Mouse (Mus musculus): ENCODE measurements around the gene Fam71b. TPM values are rescaled to one million over a fixed set of nuclear protein-coding genes. Genes with fewer than 3 reads are reported as not detected.

Fam71b gene
- under 1 TPM in 1 of 2 experiments, not detected in 1; 0.28 TPM for polyA plus RNA-seq (2017; shearing (Covaris generic))

DNA sequence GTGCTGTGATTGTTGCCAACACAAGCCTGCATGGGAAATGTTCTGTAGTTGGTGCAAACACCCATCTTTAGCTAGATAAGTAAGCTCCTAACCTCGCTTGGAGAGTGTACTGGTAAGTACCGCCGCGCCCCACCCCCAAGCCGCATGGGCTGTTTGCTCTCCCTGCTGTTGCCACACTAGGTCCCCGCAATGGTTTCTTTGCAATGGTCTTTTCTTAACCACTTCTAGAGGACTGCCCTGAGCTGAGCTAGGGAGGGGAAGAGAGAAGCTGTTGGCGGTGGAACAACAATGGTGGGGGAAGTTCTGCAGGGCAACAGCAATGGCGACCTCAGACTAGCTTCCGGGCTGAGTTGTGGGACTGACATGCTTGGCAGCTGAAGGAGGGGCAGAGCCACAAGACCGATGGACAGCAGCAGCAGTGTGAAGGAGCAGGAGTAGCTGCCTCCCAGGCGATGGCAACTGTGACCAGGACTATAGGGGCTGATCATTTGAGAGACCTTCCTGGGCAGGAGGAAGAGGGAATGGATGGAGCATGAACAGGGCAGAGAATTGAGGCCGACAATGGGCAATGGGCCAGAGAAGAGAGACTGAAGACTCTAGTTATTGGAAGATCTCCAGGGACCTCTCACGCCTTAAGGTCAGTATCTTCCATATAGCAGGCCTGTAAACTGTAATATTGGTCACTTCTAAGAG, at the start of gene Fam71b:
TSS of gene Fam71b (plus strand) at position 393 of the 693 bp plus-strand sequence.
- ATAC-seq, result no peak

DNA sequence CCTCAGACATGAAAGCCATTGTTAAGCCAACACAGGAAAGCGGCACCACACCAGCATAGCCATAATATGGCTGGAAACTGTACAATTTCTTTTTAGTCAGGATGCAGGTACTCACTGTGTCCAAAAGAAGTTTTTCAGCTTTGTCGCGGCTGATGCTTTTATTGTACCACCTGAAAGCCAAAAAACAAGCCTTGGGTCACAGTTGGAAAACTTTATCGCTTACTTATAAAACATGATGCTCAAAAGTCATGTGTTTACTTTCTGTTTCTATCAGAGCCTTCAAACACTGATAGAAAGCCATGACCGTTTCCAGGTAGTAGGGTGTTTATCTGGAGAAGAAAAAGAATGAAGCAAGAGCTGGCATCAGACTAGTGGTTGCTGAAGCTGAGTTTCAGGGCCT, 48.6 kb upstream of the Fam71b start:
- peak; percentile 5 for ATAC-seq

- peak; percentile 36 for ATAC-seq
Measured at GRCm38 (mm10) chr11:46348416-46348815, 47.9 kb upstream of the Fam71b start.

DNA sequence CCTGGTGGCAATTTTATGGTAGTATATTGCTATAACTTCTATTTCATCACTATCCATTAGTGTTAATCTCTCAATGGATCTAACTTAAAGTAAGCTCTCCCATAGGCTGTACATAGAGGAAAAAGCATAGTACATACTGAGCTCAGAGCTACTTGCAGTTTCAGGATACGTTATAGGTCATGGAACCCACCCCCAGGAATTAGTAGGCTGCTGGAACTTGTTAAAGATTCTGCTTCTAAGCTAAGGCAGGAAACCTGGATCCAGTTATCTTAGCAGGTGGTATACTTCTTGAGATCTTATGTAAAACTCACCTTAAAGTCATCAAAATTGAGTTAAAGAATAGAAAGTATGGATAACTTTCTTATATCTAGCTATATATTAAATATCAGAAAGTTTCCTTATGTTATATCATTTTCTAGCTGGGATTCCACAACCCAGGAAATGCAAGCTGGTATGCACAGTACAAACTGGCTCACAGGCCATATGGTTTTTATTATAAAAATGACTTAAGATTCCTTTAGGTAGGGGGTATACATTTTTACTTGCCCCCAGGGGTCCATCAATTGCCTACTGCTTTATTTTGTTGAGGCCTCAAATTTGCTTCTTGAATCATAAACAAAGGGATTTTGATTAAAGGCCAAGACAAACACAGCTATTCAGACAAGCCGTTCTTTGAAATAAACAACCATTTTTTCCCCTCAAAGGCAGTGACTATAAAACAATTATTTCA, 46.5 kb upstream of the Fam71b start:
- no peak for ATAC-seq

DNA sequence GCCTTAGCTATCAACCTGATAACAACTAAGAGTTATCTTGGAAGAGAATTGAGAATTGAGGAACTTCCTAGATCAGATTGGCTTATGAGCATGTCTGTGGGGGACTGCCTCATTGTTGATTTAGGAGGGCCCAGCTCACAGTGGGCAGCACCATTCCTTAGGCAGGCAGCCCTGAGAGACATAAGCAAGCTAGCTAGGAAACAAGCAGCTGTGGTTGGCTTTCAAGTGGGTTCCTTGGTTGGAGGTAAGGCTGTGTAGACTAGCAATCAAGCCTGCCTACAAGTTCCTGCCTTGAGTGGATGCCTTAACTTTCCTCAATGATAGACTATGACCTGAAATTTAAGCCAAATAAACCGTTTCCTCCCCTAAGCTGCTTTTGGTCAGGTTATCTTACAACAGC, 38.0 kb upstream of the Fam71b start:
- ATAC-seq, result no peak

DNA sequence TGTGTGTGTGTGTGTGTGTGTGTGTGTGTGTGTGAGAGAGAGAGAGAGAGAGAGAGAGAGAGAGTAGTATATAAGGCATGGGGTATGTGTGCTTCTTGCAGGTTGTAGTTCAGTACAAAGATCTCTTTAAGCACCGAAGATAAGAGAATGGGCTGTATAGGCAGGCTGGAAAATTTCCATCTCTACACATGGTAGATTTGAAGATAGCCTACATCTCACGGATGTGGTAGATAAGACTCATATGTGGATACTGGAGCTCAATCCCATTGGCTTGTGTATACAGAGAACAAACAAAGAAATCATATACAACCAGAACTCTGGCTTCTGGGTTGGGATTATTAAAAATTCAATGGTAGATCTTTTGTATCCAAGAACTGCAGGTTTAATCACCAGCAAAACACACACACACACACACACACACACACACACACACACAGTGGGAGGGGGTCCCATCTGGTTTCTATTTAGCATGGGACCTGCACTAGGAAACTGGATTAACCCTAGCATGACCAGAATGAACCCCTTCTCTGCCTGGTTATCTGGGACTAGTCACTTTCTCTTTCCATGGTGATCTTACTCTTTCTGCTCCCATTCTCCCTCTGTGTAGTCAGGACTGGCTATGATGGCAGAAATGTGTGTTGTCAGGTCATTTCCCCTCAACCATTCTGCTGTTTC, 35.2 kb upstream of the Fam71b start:
- ATAC-seq, result peak; percentile 45

- peak; percentile 51 for ATAC-seq
Measured at GRCm38 (mm10) chr11:46362061-46363022, 34.0 kb upstream of the Fam71b start.

GRCm38 (mm10) chr11:46363864-46364263, 32.5 kb upstream of the Fam71b start:
- ATAC-seq, result no peak

DNA sequence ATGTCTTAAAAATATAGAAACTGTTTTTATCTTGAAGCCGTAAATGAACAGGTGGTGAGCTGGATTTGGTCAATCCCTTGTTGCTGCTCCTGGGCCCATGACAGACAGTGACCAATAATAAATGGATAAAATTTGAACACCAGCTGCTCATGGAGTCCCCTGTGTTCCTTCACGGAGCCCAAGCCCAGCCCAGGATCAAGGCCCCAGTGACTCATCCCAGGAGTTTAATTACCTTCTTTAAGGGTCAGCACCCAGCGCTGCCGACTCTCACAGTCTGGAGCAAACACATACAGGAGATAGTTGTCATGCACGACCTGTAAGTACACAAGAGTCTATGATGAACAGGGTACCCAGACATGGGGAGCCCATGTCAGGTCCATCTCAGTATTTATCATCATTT, 30.6 kb upstream of the Fam71b start:
- ATAC-seq, result no peak

DNA sequence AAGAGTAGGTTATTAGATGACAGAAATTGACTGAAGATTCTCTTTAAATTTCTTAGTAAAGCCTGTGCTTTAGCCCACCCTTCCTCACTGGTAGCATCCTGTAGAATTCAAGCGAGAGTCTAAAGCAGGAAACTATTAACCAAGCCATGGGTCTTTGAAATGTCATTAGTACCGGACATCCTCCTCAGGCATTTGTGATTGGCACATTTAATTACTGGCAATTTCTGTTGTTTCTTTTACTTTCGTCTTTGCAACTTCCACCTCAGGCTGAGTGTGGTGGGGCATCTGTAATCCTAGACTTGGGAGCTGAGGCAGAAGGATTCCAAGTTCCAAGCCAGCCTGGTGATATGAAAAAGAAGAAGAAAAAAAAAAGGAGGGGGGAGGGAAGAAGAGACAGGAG, 30.0 kb upstream of the Fam71b start:
- ATAC-seq, result no peak

GRCm38 (mm10) chr11:46370457-46370856, 25.9 kb upstream of the Fam71b start:
- ATAC-seq, result no peak

GRCm38 (mm10) chr11:46371250-46371649, 25.1 kb upstream of the Fam71b start:
- no peak for ATAC-seq

DNA sequence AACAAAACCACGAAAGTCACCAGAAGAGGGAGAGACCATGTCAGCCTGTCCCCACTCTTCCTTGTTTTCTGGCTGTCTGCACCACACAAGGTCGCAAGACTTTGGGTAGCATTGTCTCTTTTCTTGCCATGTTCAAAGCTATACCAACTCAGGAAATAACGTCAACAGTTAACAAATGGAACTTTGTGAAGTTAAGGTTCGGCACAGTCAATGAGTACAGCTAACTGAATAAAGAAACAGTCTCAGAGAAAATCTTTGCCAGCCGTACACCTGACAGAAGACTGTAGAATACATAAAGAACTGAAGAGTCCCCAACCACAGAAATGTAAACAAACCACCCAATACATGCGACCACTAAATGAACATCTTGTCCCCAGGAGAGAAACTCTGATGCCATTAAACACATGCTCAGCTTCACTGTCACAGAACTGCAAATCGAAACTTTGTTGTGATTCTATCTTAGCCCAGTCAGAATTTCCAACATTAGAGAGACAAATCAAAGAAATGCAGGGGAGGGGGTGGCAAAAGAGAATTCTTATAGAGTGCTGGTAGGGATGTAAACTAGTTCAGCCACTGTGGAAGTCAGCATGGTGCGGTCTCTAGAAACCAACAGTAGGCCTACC, 23.9 kb upstream of the Fam71b start:
- ATAC-seq, result peak; percentile 58

- peak; percentile 62 for ATAC-seq
Measured at GRCm38 (mm10) chr11:46373071-46374030, 23.0 kb upstream of the Fam71b start.

DNA sequence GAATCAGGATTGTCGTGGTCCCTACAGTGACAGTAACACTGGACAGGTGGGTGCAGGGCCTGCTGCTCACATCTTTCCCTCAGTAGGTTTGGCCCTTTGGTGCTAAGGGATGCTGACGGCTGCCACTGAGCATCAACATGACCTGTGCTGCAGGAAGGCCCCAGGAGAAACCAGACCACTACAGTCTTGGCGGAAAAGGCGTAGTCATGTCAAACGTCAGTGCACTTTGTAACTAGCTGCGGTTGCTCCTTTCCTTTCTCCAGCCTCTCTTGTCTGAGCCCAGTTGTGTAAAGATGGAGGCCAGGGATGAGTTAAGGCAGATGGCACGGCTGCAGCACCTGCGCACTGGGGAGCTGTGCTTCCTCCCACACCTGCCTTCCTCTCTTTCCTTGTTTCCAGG, 21.3 kb upstream of the Fam71b start:
- no peak for ATAC-seq

DNA sequence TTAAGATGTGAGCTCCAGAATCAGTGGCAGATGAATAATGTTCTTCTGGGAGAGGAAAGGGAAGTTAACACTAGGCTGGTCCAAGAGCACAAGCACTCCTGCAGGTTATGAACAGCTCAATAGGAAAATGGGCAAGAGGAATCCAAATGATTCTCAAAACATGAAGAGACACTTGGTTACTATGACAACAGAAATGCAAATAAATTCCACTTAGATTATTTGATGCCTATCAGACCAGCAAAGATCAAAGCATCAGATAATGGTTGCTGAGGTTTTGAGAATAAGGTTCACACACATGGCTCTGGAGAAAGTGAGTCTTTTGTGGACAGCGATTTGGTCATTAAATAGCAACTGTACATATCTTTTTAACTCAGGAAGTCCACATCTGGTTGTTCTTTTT, 19.0 kb upstream of the Fam71b start:
- ATAC-seq, result peak; percentile 19

DNA sequence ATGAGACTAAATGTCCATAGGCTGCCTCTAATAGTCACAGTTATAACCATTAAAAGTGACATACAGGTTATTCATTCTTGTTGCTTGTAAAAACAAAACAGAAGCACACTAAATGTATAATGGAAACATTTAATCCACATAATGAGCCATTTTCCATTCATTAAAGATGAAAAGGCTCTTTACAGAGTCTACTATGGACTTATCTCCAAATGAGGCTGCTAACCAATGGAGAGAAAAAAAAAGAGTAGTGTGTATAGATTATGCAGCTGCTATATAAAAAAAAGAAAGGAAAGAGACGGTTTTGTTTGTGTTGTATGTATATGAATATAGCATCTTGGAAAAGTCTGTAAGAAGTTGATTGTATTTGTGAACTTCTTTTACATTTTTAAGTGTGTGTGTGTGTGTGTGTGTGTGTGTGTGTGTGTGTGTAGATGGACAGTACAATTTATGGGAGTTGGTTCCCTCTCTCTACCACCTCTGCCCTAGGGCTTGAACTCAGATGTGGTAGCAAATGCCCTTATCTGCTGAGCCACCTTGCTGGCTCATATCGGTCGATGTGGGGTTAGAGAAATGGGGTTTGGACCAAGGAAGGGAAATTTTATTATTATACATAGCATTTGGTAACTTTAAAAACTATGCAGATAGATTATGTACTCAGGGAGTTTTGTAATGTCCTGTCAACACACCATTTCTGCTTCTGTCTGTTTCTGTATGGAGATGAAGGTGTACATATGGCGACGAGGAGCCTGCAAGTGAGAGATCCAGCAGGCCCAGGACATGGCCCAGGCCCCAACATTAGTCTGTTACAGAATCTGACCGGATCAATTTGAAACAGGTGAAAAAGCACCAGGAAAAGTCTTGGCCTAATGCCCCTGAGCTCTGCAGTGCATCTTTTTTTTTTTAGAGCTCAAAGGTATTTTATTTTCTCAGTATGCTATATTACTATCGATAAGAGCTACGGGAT, 18.3 kb upstream of the Fam71b start:
- ATAC-seq, result no peak

DNA sequence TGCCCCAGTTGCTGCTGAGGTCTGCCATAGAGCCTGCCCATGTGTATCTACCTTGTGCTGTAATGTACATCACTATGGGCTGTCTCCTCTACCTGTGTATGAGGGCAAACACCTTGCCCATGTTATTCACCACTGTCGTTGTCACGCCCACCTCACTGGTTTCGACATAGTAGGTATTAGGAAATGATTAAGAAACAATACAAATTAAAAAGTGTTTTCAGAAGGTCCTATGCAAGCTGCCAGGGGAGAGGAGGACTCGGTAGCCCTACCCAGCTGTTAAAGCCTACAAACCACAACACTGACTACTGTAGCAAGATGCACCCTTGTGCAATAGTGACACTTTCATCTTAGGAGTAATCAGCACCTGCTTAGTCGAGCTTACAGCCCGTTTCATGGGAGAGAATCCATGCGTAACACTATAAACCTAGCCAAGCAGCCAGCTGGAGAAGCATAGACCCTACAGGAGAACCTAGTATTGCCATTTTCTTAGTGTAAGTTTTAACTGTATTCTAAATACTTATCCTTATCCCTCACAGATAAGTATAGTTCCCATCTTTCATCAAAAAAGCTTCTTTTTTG, 16.2 kb upstream of the Fam71b start:
- ATAC-seq, result peak; percentile 37

DNA sequence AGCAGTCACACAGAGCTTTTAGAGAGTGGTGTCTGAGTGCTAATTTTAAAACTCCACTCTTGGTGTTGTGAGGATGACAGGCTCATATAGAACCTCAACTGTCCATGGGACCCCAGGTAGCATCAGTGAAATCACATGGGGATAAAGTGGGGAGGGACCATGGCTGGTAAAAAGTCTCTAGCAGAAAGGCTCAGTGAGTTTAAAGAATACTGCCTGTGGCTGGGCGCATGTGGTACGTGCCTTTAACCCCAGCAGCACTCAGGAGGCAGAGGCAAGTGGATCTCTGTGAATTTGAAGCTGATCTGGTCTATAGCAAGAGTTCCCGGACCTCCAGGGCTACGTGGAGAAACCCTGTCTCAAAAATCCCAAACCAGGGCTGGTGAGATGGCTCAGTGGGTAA, 13.9 kb upstream of the Fam71b start:
- ATAC-seq, result no peak
